Mouse (Mus musculus): ENCODE measurements around the gene Efna4. TPM values are rescaled to one million over a fixed set of nuclear protein-coding genes. Genes with fewer than 3 reads are reported as not detected.

The Efna4 gene
- polyA plus RNA-seq, 1 experiment = 13.3 TPM

GRCm38 (mm10) chr3:89331561-89331960 is 6.3 kb downstream of the Efna4 start:
- H3K4me3 ChIP-seq (ENCODE audit: insufficient read depth, poor library complexity, severe bottlenecking) = no peak overlapping the region
- H3K27me3 ChIP-seq (ENCODE audit: control insufficient read depth, insufficient read depth, insufficient read length) = peaks cover 6% of the 10 kb centered on the region
- peaks cover 9% of the 10 kb centered on the region for H3K79me2 ChIP-seq (ENCODE audit: control insufficient read depth, insufficient read depth)
- no peak overlapping the region for H3ac ChIP-seq (ENCODE audit: control insufficient read depth, insufficient read length, low read depth)
- no peaks in the 10 kb centered on the region for H3K79me3 ChIP-seq (ENCODE audit: low read depth)
- H3K36me3 ChIP-seq (ENCODE audit: control insufficient read depth, insufficient read depth) = no peaks in the 10 kb centered on the region
- TF ChIP-seq MYOG (IDR thresholded peaks at IDR 0.05; ENCODE audit: control insufficient read depth, extremely low read depth, insufficient read length) (no peak), MAX (IDR thresholded peaks at IDR 0.05) (no peak), CEBPB (IDR thresholded peaks at IDR 0.05; ENCODE audit: low read depth) (no peak), FOSL1 (IDR thresholded peaks at IDR 0.05; ENCODE audit: insufficient read depth, low read length, poor library complexity, severe bottlenecking) (no peak), CTCF (IDR thresholded peaks at IDR 0.05; ENCODE audit: control insufficient read depth, insufficient read depth, insufficient read length) (no peak), USF1 (IDR thresholded peaks at IDR 0.05; ENCODE audit: low read depth) (no peak), MYOD1 (IDR thresholded peaks at IDR 0.05; ENCODE audit: control insufficient read depth, insufficient read length, low read depth) (no peak)

GRCm38 (mm10) chr3:89330948-89331347 is 6.9 kb downstream of the Efna4 start:
- TF ChIP-seq CEBPB (IDR thresholded peaks at IDR 0.05; ENCODE audit: low read depth) (no peak), MYOD1 (IDR thresholded peaks at IDR 0.05; ENCODE audit: control insufficient read depth, insufficient read length, low read depth) (no peak), USF1 (IDR thresholded peaks at IDR 0.05; ENCODE audit: low read depth) (no peak), MYOG (IDR thresholded peaks at IDR 0.05; ENCODE audit: control insufficient read depth, extremely low read depth, insufficient read length) (no peak), CTCF (IDR thresholded peaks at IDR 0.05; ENCODE audit: control insufficient read depth, insufficient read depth, insufficient read length) (no peak), MAX (IDR thresholded peaks at IDR 0.05) (no peak), FOSL1 (IDR thresholded peaks at IDR 0.05; ENCODE audit: insufficient read depth, low read length, poor library complexity, severe bottlenecking) (no peak)
- no peaks in the 10 kb centered on the region for H3K36me3 ChIP-seq (ENCODE audit: control insufficient read depth, insufficient read depth)
- no peaks in the 10 kb centered on the region for H3K79me3 ChIP-seq (ENCODE audit: low read depth)
- H3K4me3 ChIP-seq (ENCODE audit: insufficient read depth, poor library complexity, severe bottlenecking) = no peak overlapping the region
- H3ac ChIP-seq (ENCODE audit: control insufficient read depth, insufficient read length, low read depth) = no peak overlapping the region
- H3K79me2 ChIP-seq (ENCODE audit: control insufficient read depth, insufficient read depth) = peaks cover 5% of the 10 kb centered on the region
- peaks cover 6% of the 10 kb centered on the region for H3K27me3 ChIP-seq (ENCODE audit: control insufficient read depth, insufficient read depth, insufficient read length)

GRCm38 (mm10) chr3:89330346-89330745 is 7.5 kb downstream of the Efna4 start:
- Histone ChIP-seq H3K79me2 (ENCODE audit: control insufficient read depth, insufficient read depth) (no peaks in the 10 kb centered on the region), H3K36me3 (ENCODE audit: control insufficient read depth, insufficient read depth) (no peaks in the 10 kb centered on the region), H3K4me3 (ENCODE audit: insufficient read depth, poor library complexity, severe bottlenecking) (no peak overlapping the region), H3K79me3 (ENCODE audit: low read depth) (no peaks in the 10 kb centered on the region), H3ac (ENCODE audit: control insufficient read depth, insufficient read length, low read depth) (no peak overlapping the region), H3K27me3 (ENCODE audit: control insufficient read depth, insufficient read depth, insufficient read length) (peaks cover 6% of the 10 kb centered on the region)
- TF ChIP-seq FOSL1 (IDR thresholded peaks at IDR 0.05; ENCODE audit: insufficient read depth, low read length, poor library complexity, severe bottlenecking) = no peak
- no peak for TF ChIP-seq MYOG (IDR thresholded peaks at IDR 0.05; ENCODE audit: control insufficient read depth, extremely low read depth, insufficient read length)
- TF ChIP-seq CEBPB (IDR thresholded peaks at IDR 0.05; ENCODE audit: low read depth) = no peak
- no peak for TF ChIP-seq MAX (IDR thresholded peaks at IDR 0.05)
- TF ChIP-seq USF1 (IDR thresholded peaks at IDR 0.05; ENCODE audit: low read depth) = no peak
- no peak for TF ChIP-seq CTCF (IDR thresholded peaks at IDR 0.05; ENCODE audit: control insufficient read depth, insufficient read depth, insufficient read length)
- TF ChIP-seq MYOD1 (IDR thresholded peaks at IDR 0.05; ENCODE audit: control insufficient read depth, insufficient read length, low read depth) = no peak

GRCm38 (mm10) chr3:89328623-89329022 is 9.2 kb downstream of the Efna4 start:
- Histone ChIP-seq H3K79me3 (ENCODE audit: low read depth) (no peaks in the 10 kb centered on the region), H3K36me3 (ENCODE audit: control insufficient read depth, insufficient read depth) (no peaks in the 10 kb centered on the region), H3K4me3 (ENCODE audit: insufficient read depth, poor library complexity, severe bottlenecking) (no peak overlapping the region), H3K27me3 (ENCODE audit: control insufficient read depth, insufficient read depth, insufficient read length) (peaks cover 6% of the 10 kb centered on the region), H3ac (ENCODE audit: control insufficient read depth, insufficient read length, low read depth) (no peak overlapping the region), H3K79me2 (ENCODE audit: control insufficient read depth, insufficient read depth) (no peaks in the 10 kb centered on the region)
- TF ChIP-seq MYOD1 (IDR thresholded peaks at IDR 0.05; ENCODE audit: control insufficient read depth, insufficient read length, low read depth) = no peak

GRCm38 (mm10) chr3:89327371-89327870 is 10.4 kb downstream of the Efna4 start:
- Histone ChIP-seq H3K4me3 (ENCODE audit: insufficient read depth, poor library complexity, severe bottlenecking) (no peak overlapping the region), H3K79me3 (ENCODE audit: low read depth) (no peaks in the 10 kb centered on the region), H3K79me2 (ENCODE audit: control insufficient read depth, insufficient read depth) (no peaks in the 10 kb centered on the region), H3ac (ENCODE audit: control insufficient read depth, insufficient read length, low read depth) (no peak overlapping the region), H3K27me3 (ENCODE audit: control insufficient read depth, insufficient read depth, insufficient read length) (peaks cover 6% of the 10 kb centered on the region), H3K36me3 (ENCODE audit: control insufficient read depth, insufficient read depth) (no peaks in the 10 kb centered on the region)
- TF ChIP-seq USF1 (IDR thresholded peaks at IDR 0.05; ENCODE audit: low read depth) (no peak), CEBPB (IDR thresholded peaks at IDR 0.05; ENCODE audit: low read depth) (no peak), CTCF (IDR thresholded peaks at IDR 0.05; ENCODE audit: control insufficient read depth, insufficient read depth, insufficient read length) (no peak), MYOD1 (IDR thresholded peaks at IDR 0.05; ENCODE audit: control insufficient read depth, insufficient read length, low read depth) (no peak), FOSL1 (IDR thresholded peaks at IDR 0.05; ENCODE audit: insufficient read depth, low read length, poor library complexity, severe bottlenecking) (no peak), MAX (IDR thresholded peaks at IDR 0.05) (no peak), MYOG (IDR thresholded peaks at IDR 0.05; ENCODE audit: control insufficient read depth, extremely low read depth, insufficient read length) (no peak)

GRCm38 (mm10) chr3:89325882-89326281 is 11.9 kb downstream of the Efna4 start:
- H3ac ChIP-seq (ENCODE audit: control insufficient read depth, insufficient read length, low read depth) = no peak overlapping the region
- no peaks in the 10 kb centered on the region for H3K36me3 ChIP-seq (ENCODE audit: control insufficient read depth, insufficient read depth)
- TF ChIP-seq CEBPB (IDR thresholded peaks at IDR 0.05; ENCODE audit: low read depth) (no peak), FOSL1 (IDR thresholded peaks at IDR 0.05; ENCODE audit: insufficient read depth, low read length, poor library complexity, severe bottlenecking) (no peak), MAX (IDR thresholded peaks at IDR 0.05) (no peak), USF1 (IDR thresholded peaks at IDR 0.05; ENCODE audit: low read depth) (no peak), MYOD1 (IDR thresholded peaks at IDR 0.05; ENCODE audit: control insufficient read depth, insufficient read length, low read depth) (no peak), CTCF (IDR thresholded peaks at IDR 0.05; ENCODE audit: control insufficient read depth, insufficient read depth, insufficient read length) (no peak)
- no peaks in the 10 kb centered on the region for H3K79me2 ChIP-seq (ENCODE audit: control insufficient read depth, insufficient read depth)
- peaks cover 17% of the 10 kb centered on the region for H3K27me3 ChIP-seq (ENCODE audit: control insufficient read depth, insufficient read depth, insufficient read length)
- H3K79me3 ChIP-seq (ENCODE audit: low read depth) = no peaks in the 10 kb centered on the region
- no peak overlapping the region for H3K4me3 ChIP-seq (ENCODE audit: insufficient read depth, poor library complexity, severe bottlenecking)

Measured in C2C12 (cell line).